ENCODE assay signal across 29 mouse cellular contexts in the genomic region with DNA sequence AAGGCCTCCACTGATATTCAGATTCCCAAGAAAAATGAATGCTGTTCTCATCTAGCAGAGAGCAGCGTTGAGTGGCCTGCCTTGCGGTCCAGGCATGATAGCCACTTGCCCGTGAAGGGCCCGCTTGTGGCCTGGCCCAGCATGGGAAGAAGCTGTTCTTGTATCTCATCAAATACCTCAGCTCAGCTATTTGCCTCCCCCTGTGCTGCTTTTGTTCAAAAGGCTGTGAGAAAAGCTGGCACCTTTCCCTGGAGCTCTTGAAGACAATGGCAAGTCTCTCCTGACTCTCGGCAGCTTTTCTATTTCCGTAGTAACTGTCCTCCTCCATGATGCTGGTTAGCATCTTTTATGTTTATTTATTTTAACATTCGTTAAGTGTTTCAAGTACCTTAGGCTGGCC.
A peak's percentile ranks its signal among the peaks of the same experiment; 100 is the strongest.
DNase-seq lines count a peak whose midpoint lies in the region; ATAC-seq and TF ChIP-seq lines count a peak whose summit lies in the region.
"Had no signal": no experiment of that assay in that cellular context is flagged by ENCODE, and none has a peak within 500 bp of the region (broad histone marks: within the 10 kb centered on the region; RNA-seq: fewer than 3 reads in every experiment).

No protein-coding gene starts in this region.

- H3K27ac ChIP-seq in kidney, embryonic 14.5 days (ENCODE audit: low read depth, low read length) = no peak overlapping the region
- H3K27ac ChIP-seq: embryonic facial prominence, embryonic 10.5 days; embryonic facial prominence, embryonic 15.5 days; forebrain, embryonic 12.5 days; heart, embryonic 15.5 days; kidney, postnatal 0 days; limb, embryonic 10.5 days; limb, embryonic 15.5 days; liver, embryonic 13.5 days; lung, embryonic 15.5 days; midbrain, embryonic 12.5 days; neural tube, embryonic 13.5 days; stomach, embryonic 15.5 days had no signal

- ATAC-seq in kidney, embryonic 14.5 days (ENCODE audit: low FRiP score, low TSS enrichment) = no peak
- ATAC-seq: hindbrain, embryonic 16.5 days had no signal

- no peaks in the 10 kb centered on the region for H3K9me3 ChIP-seq in kidney, embryonic 14.5 days (ENCODE audit: control insufficient read depth, low read length)
- H3K9me3 ChIP-seq: embryonic facial prominence, embryonic 10.5 days; embryonic facial prominence, embryonic 15.5 days; forebrain, embryonic 12.5 days; heart, embryonic 15.5 days; limb, embryonic 10.5 days; limb, embryonic 15.5 days; liver, embryonic 13.5 days; lung, embryonic 15.5 days; midbrain, embryonic 12.5 days; neural tube, embryonic 13.5 days; stomach, embryonic 15.5 days had no signal

- 0 out of 2 replicates have a peak, but pooled peaks cover 9% of the 10 kb centered on the region for H3K4me1 ChIP-seq in kidney, embryonic 14.5 days (ENCODE audit: control insufficient read depth, insufficient read depth, low read length)

- H3K27me3 ChIP-seq in kidney, embryonic 14.5 days (ENCODE audit: control insufficient read depth, insufficient read depth, low read length) = no peaks in the 10 kb centered on the region
- H3K27me3 ChIP-seq: embryonic facial prominence, embryonic 15.5 days; forebrain, embryonic 12.5 days; heart, embryonic 15.5 days; limb, embryonic 15.5 days; liver, embryonic 13.5 days; lung, embryonic 15.5 days; midbrain, embryonic 12.5 days; neural tube, embryonic 13.5 days; stomach, embryonic 15.5 days had no signal

- peak; percentile 31 for DNase-seq in kidney, postnatal 14 days
- peak; percentile 48 for DNase-seq in retina, postnatal 1 day
- no peak for DNase-seq in retina, embryonic 14.5 days (ENCODE audit: low spot score)
- DNase-seq in brain, embryonic 14.5 days (ENCODE audit: low read depth) = peak; percentile 60
- DNase-seq in frontal cortex, postnatal 36 days (ENCODE audit: low spot score in 2 of 2) = no peak
- DNase-seq in adrenal gland, adult 18-20 months (ENCODE audit: low spot score in 2 of 2) = no peak
- DNase-seq: adrenal gland, postnatal 36 days; B cell, adult 2 months; cerebellum, adult 8-10 months; cerebellum, postnatal 25 days; gastrocnemius, postnatal 25 days; kidney, adult 18-20 months; layer of hippocampus, adult 9-11 months; liver, embryonic 13.5 days; right cerebral cortex, postnatal 25 days; thymus, postnatal 14 days had no signal

- TF ChIP-seq CTCF in brain, embryonic 14.5 days (IDR thresholded peaks at IDR 0.05; ENCODE audit: borderline replicate concordance, extremely low read depth, insufficient read depth, insufficient read length) = no peak

- TF ChIP-seq POLR2A in brain, embryonic 14.5 days (IDR thresholded peaks at IDR 0.05; ENCODE audit: borderline replicate concordance, extremely low read depth, insufficient read depth, insufficient read length, poor library complexity, severe bottlenecking) = no peak

- 88% methylated on average over 7 of the region's 7 CpGs for WGBS in kidney, embryonic 14.5 days

- no peak overlapping the region for H3K4me2 ChIP-seq in kidney, embryonic 14.5 days (replicated peaks; ENCODE audit: low read depth, low read length)
- H3K4me2 ChIP-seq: embryonic facial prominence, embryonic 15.5 days; forebrain, embryonic 12.5 days; heart, embryonic 15.5 days; limb, embryonic 15.5 days; liver, embryonic 13.5 days; lung, embryonic 15.5 days; midbrain, embryonic 12.5 days; neural tube, embryonic 13.5 days; stomach, embryonic 15.5 days had no signal

- H3K36me3 ChIP-seq in kidney, embryonic 14.5 days (ENCODE audit: control insufficient read depth, insufficient read depth, low read length) = no peaks in the 10 kb centered on the region
- H3K36me3 ChIP-seq: embryonic facial prominence, embryonic 10.5 days; embryonic facial prominence, embryonic 15.5 days; forebrain, embryonic 12.5 days; heart, embryonic 15.5 days; limb, embryonic 10.5 days; limb, embryonic 15.5 days; liver, embryonic 13.5 days; lung, embryonic 15.5 days; midbrain, embryonic 12.5 days; neural tube, embryonic 13.5 days; stomach, embryonic 15.5 days had no signal

- no peak overlapping the region for H3K4me3 ChIP-seq in kidney, embryonic 14.5 days (ENCODE audit: low read length)
- H3K4me3 ChIP-seq: embryonic facial prominence, embryonic 10.5 days; embryonic facial prominence, embryonic 15.5 days; forebrain, embryonic 12.5 days; heart, embryonic 15.5 days; limb, embryonic 10.5 days; limb, embryonic 15.5 days; liver, embryonic 13.5 days; lung, embryonic 15.5 days; midbrain, embryonic 12.5 days; neural tube, embryonic 13.5 days; stomach, embryonic 15.5 days had no signal

- no peak overlapping the region for H3K9ac ChIP-seq in kidney, embryonic 14.5 days (ENCODE audit: low read depth, low read length)
- H3K9ac ChIP-seq: embryonic facial prominence, embryonic 15.5 days; forebrain, embryonic 12.5 days; heart, embryonic 15.5 days; limb, embryonic 15.5 days; liver, embryonic 13.5 days; lung, embryonic 15.5 days; midbrain, embryonic 12.5 days; neural tube, embryonic 13.5 days; stomach, embryonic 15.5 days had no signal

Comparison
In these comparisons a context has a peak if more than half of its experiments do, and no peak if none do; other contexts are left out.
1. DNase-seq: peak in kidney, postnatal 14 days (single experiment), retina, postnatal 1 day (single experiment) and brain, embryonic 14.5 days (single experiment); none in retina, embryonic 14.5 days (single experiment), frontal cortex, postnatal 36 days (0 of 2) and adrenal gland, adult 18-20 months (0 of 2).